Mouse (Mus musculus) mouse trophoblast stem cell (cell line): ENCODE data around the gene Eif3f.

Experiments
- in situ Hi-C, 2 experiments: fragments of 300-500 bp; cut with MseI, MboI; formaldehyde crosslinking; loops; 2 replicates in 1 of 2; 3 replicates in 1 of 2; pipeline ENCODE4 v1.15.1; 2025

Gene Eif3f

DNA sequence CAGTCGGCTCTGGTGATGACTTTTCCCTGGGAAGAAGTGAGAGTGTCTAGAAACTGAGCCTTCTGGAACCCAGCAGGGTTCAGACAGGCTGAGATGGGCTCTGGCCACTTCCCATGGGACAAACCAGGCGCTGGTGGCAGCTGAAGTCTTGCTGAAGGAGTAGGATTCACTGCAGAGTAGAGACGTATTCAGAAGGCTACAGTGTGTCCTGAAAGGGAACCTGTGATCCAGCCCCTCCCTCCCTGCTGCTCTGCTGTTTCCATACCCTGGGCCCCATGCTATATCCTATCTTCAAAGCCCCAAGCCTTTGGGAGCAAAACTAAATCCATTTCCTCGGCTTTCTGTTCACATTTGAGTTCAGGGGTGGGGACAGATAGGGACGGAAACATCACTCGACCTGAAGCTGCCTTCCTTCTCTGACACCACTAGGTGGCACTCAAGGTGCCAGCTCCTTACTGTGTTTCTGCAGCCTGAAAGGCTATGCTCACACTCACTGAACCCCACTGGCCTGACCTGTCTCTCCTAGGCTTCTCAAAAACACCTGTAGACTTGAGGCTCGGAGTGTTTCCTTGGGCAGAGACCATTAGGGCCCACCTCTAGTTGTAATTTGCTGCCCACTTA is 32.6 kb downstream of the Eif3f start:
- in situ Hi-C loops = no loop called here

DNA sequence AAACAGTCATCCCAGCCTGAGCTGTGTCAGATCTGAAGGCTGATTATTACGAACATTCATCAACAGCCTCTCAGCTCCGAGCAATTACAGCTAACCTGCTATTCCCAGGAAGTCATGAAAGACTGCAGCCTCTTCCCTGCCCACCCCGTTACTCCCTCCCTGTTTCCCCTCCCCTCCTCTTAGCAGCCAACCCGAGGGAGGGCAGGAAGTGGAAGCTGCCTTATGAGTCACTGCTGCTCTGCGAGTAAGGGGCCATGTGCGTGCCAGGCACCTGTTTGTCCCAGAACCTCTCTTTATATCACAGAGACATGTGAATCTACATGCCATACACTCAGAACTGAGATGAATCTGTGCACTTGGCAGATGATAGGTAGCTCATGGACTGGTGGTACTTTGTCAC is 34.0 kb downstream of the Eif3f start:
- in situ Hi-C loops = no loop called here

GRCm38 (mm10) chr7:108972273-108972672 is 38.1 kb downstream of the Eif3f start:
- in situ Hi-C loops = no loop called here

- in situ Hi-C loops = no loop called here
Observed at GRCm38 (mm10) chr7:108985934-108986708, 51.9 kb downstream of the Eif3f start.

GRCm38 (mm10) chr7:108991207-108991606 is 57.0 kb downstream of the Eif3f start:
- in situ Hi-C loops = no loop called here
